Mouse (Mus musculus): ENCODE measurements at regions not wholly inside any gene's neighbourhood (a gene's known extent, or its start where the extent isn't known, plus 50 kb on each side); places are given as distances from the start of the nearest gene placed in this dataset.

GRCm38 (mm10) chr13:102255401-102256371 is 437.7 kb upstream of the Cd180 start:
- H3K9me3 ChIP-seq (replicated peaks): no peaks in the 10 kb centered on the region
- H3K9ac ChIP-seq: no peak overlapping the region
- ATAC-seq: no peak
- H3K27ac ChIP-seq: no peak overlapping the region
- H3K4me2 ChIP-seq: no peak overlapping the region
- no peaks in the 10 kb centered on the region for H3K36me3 ChIP-seq
- H3K4me3 ChIP-seq: no peak overlapping the region
- WGBS (ENCODE audit: insufficient replicate concordance): 57% methylated on average over 7 of the region's 7 CpGs
- no peaks in the 10 kb centered on the region for H3K4me1 ChIP-seq
- no peaks in the 10 kb centered on the region for H3K27me3 ChIP-seq (replicated peaks)

- Histone ChIP-seq H3K4me1 (no peaks in the 10 kb centered on the region), H3K27me3 (replicated peaks) (no peaks in the 10 kb centered on the region), H3K9ac (no peak overlapping the region), H3K4me3 (no peak overlapping the region), H3K27ac (no peak overlapping the region), H3K4me2 (no peak overlapping the region), H3K36me3 (no peaks in the 10 kb centered on the region), H3K9me3 (replicated peaks) (no peaks in the 10 kb centered on the region)
- WGBS (ENCODE audit: insufficient replicate concordance): 77% methylated on average over 8 of the region's 8 CpGs
- no peak for ATAC-seq
These were observed 435.2 kb upstream of the Cd180 start for GRCm38 (mm10) chr13:102258207-102258606.

DNA sequence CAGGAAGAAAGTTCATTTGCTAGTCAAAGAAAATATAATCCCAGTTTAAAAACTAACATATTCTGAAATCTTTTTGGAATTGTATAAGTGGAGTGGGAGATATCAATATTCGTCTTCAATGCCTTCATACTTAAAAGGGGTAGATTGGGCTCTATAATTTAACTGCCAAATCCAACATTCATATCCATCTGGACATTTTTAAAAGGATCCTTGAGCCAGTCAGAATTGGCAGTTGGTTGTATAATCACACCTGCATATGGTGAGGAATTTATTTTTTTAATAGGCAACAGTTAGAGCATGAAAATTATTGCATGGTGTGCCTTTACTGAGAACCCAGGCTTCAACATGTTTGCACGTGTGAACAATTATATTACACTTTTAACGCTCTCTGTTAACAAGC is 419.5 kb upstream of the Cd180 start:
- H3K9me3 ChIP-seq (replicated peaks): no peaks in the 10 kb centered on the region
- H3K4me1 ChIP-seq: no peaks in the 10 kb centered on the region
- no peak overlapping the region for H3K27ac ChIP-seq
- ATAC-seq: no peak
- 68% methylated on average over 3 of the region's 3 CpGs for WGBS (ENCODE audit: insufficient replicate concordance)
- H3K36me3 ChIP-seq: no peaks in the 10 kb centered on the region
- no peak overlapping the region for H3K4me2 ChIP-seq
- no peak overlapping the region for H3K9ac ChIP-seq
- no peaks in the 10 kb centered on the region for H3K27me3 ChIP-seq (replicated peaks)
- H3K4me3 ChIP-seq: no peak overlapping the region

GRCm38 (mm10) chr13:102275296-102275695 is 418.1 kb upstream of the Cd180 start:
- Histone ChIP-seq H3K27ac (no peak overlapping the region), H3K9ac (no peak overlapping the region), H3K4me1 (no peaks in the 10 kb centered on the region), H3K36me3 (no peaks in the 10 kb centered on the region), H3K4me2 (no peak overlapping the region), H3K27me3 (replicated peaks) (no peaks in the 10 kb centered on the region), H3K4me3 (no peak overlapping the region), H3K9me3 (replicated peaks) (no peaks in the 10 kb centered on the region)
- ATAC-seq: no peak
- WGBS (ENCODE audit: insufficient replicate concordance): 76% methylated on average over 2 of the region's 2 CpGs

GRCm38 (mm10) chr13:102276885-102277284 is 416.5 kb upstream of the Cd180 start:
- Histone ChIP-seq H3K36me3 (no peaks in the 10 kb centered on the region), H3K9ac (no peak overlapping the region), H3K4me3 (no peak overlapping the region), H3K27ac (no peak overlapping the region), H3K27me3 (replicated peaks) (no peaks in the 10 kb centered on the region), H3K4me2 (no peak overlapping the region), H3K4me1 (no peaks in the 10 kb centered on the region), H3K9me3 (replicated peaks) (no peaks in the 10 kb centered on the region)
- ATAC-seq: no peak

DNA sequence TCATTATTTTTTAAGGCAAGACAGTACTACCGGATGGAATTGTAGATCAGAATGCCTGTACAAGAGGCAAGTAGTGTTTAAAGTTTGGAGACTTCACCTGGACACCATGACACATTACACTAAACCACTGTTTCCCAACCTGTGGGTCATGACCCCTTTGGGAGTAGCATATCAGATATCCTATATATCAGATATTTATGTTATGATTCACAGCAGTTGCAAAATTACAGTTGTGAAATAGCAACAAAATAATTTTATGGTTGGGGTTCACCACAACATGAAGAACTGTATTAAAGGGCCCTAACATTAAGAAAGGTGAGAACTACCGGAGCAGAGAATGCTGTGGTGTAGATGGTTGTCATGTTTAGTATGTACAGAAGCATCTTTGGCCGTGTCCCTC is 413.2 kb upstream of the Cd180 start:
- no peak for ATAC-seq
- Histone ChIP-seq H3K36me3 (no peaks in the 10 kb centered on the region), H3K4me2 (no peak overlapping the region), H3K4me3 (no peak overlapping the region), H3K9ac (no peak overlapping the region), H3K9me3 (replicated peaks) (no peaks in the 10 kb centered on the region), H3K27ac (no peak overlapping the region), H3K27me3 (replicated peaks) (no peaks in the 10 kb centered on the region), H3K4me1 (no peaks in the 10 kb centered on the region)
- WGBS (ENCODE audit: insufficient replicate concordance): 72% methylated on average over 3 of the region's 3 CpGs

DNA sequence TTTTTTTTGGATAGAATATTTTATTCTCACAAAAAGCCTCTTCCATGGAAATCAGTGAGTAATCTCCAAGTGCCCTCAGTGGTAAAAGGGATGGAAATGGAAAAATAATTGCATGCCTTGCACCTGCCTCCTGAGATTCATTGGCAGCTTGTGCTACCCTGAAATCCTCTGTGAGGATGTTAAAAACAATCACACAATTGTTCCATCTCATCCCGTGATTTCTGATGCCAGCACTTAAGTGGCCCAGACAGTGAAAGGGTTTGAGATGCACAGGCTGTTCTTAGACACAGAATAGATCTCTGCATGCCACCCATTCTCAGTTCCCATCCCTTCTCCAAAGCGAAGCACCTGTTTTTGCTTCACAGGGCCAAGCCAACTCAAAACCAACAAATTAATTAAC is 398.9 kb upstream of the Cd180 start:
- H3K4me1 ChIP-seq: no peaks in the 10 kb centered on the region
- WGBS (ENCODE audit: insufficient replicate concordance): 79% methylated on average over 2 of the region's 2 CpGs
- H3K27ac ChIP-seq: no peak overlapping the region
- no peaks in the 10 kb centered on the region for H3K36me3 ChIP-seq
- no peak overlapping the region for H3K9ac ChIP-seq
- no peaks in the 10 kb centered on the region for H3K27me3 ChIP-seq (replicated peaks)
- no peaks in the 10 kb centered on the region for H3K9me3 ChIP-seq (replicated peaks)
- no peak overlapping the region for H3K4me3 ChIP-seq
- no peak overlapping the region for H3K4me2 ChIP-seq
- ATAC-seq: no peak

- WGBS (ENCODE audit: insufficient replicate concordance): 62% methylated on average over 11 of the region's 11 CpGs
- Histone ChIP-seq H3K27me3 (replicated peaks) (no peaks in the 10 kb centered on the region), H3K9me3 (replicated peaks) (no peaks in the 10 kb centered on the region), H3K4me2 (no peak overlapping the region), H3K27ac (no peak overlapping the region), H3K4me1 (no peaks in the 10 kb centered on the region), H3K36me3 (no peaks in the 10 kb centered on the region), H3K9ac (no peak overlapping the region), H3K4me3 (no peak overlapping the region)
- ATAC-seq: no peak
These were observed 398.3 kb upstream of the Cd180 start for GRCm38 (mm10) chr13:102295079-102295478.

DNA sequence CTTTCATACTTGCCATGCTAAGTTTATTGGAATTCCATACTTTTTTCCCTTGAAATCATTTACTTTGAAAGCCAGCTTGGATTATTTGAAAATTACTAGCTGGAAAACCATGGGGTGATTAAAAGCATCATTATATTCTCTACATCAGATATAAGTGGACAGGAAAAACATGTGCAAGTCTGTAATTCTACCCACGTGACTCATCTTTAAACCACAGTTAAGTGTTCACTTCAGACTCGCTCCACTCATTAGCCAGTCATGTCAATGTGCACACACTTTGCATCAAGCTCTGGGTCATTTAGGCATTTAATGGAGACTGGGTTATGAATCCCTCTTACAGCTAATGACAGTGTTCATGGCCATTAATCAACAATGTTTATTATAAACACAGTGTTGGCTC is 385.4 kb upstream of the Cd180 start:
- Histone ChIP-seq H3K9ac (no peak overlapping the region), H3K4me3 (no peak overlapping the region), H3K4me1 (no peaks in the 10 kb centered on the region), H3K36me3 (no peaks in the 10 kb centered on the region), H3K9me3 (replicated peaks) (no peaks in the 10 kb centered on the region), H3K27ac (no peak overlapping the region), H3K27me3 (replicated peaks) (no peaks in the 10 kb centered on the region), H3K4me2 (no peak overlapping the region)
- 57% methylated on average over 2 of the region's 2 CpGs for WGBS (ENCODE audit: insufficient replicate concordance)
- no peak for ATAC-seq

DNA sequence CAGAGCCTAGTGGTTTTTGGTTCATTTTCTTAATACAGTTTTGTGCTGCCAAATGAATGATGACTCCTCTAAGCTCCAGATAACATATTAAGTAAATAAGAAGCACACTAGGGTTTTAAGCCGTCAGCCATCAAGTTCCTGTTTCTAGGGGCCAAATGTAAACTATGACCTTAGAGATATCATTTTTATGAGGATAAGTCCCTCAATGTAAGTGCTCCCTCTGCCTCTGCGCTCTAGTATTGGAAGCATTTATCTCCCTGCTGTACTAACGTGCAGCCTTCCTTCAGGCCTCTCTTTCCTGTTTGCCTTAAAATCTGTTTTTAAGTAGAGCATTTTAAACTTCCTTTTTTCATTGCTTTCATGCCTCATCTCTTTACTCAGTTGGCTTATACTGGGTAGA is 381.3 kb upstream of the Cd180 start:
- Histone ChIP-seq H3K9ac (no peak overlapping the region), H3K4me2 (no peak overlapping the region), H3K4me1 (no peaks in the 10 kb centered on the region), H3K27ac (no peak overlapping the region), H3K36me3 (no peaks in the 10 kb centered on the region), H3K27me3 (replicated peaks) (no peaks in the 10 kb centered on the region), H3K9me3 (replicated peaks) (no peaks in the 10 kb centered on the region), H3K4me3 (no peak overlapping the region)
- ATAC-seq: no peak
- 30% methylated on average over 3 of the region's 3 CpGs for WGBS (ENCODE audit: insufficient replicate concordance)

GRCm38 (mm10) chr13:102315921-102316692 is 377.3 kb upstream of the Cd180 start:
- no peaks in the 10 kb centered on the region for H3K36me3 ChIP-seq
- H3K9ac ChIP-seq: no peak overlapping the region
- no peak overlapping the region for H3K4me3 ChIP-seq
- no peak for ATAC-seq
- H3K4me2 ChIP-seq: no peak overlapping the region
- no peak overlapping the region for H3K27ac ChIP-seq
- no peaks in the 10 kb centered on the region for H3K4me1 ChIP-seq
- H3K9me3 ChIP-seq (replicated peaks): no peaks in the 10 kb centered on the region
- 67% methylated on average over 3 of the region's 3 CpGs for WGBS (ENCODE audit: insufficient replicate concordance)
- no peaks in the 10 kb centered on the region for H3K27me3 ChIP-seq (replicated peaks)

- Histone ChIP-seq H3K9ac (no peak overlapping the region), H3K4me2 (no peak overlapping the region), H3K27ac (no peak overlapping the region), H3K9me3 (replicated peaks) (no peaks in the 10 kb centered on the region), H3K4me3 (no peak overlapping the region), H3K27me3 (replicated peaks) (no peaks in the 10 kb centered on the region), H3K36me3 (no peaks in the 10 kb centered on the region), H3K4me1 (no peaks in the 10 kb centered on the region)
- no peak for ATAC-seq
- WGBS (ENCODE audit: insufficient replicate concordance): 71% methylated on average over 4 of the region's 4 CpGs
These were observed 374.4 kb upstream of the Cd180 start for GRCm38 (mm10) chr13:102318891-102319404.

Data from liver, embryonic 12.5 days (tissue).